Mouse (Mus musculus) limb, embryonic 13.5 days (tissue): ENCODE data around the gene Hfm1. TPM values are rescaled to one million over a fixed set of nuclear protein-coding genes. Genes with fewer than 3 reads are reported as not detected.
A peak's percentile ranks its signal among the peaks of the same experiment; 100 is the strongest.

ENCODE experiments used
- ATAC-seq: fragments of 200-750 bp; cut with Nextera tagmentation; 2 replicates; pipeline ENCODE4 v1.8.0; 2017; ENCODE audit warnings: low read depth, moderate number of reproducible peaks, moderate TSS enrichment; ENCODE audit not compliant: low FRiP score
- H3K27ac ChIP-seq: fragments of 300-500 bp; sonication (generic); 2 replicates; pipeline ENCODE4 v1.5.1; 2015; ENCODE audit warnings: inconsistent platforms, mild to moderate bottlenecking, moderate library complexity
- H3K27me3 ChIP-seq: fragments of 300-500 bp; sonication (generic); 2 replicates; pipeline ENCODE4 v1.6.1; 2015; ENCODE audit warnings: mild to moderate bottlenecking, inconsistent platforms
- H3K36me3 ChIP-seq: fragments of 300-500 bp; sonication (generic); 2 replicates; pipeline ENCODE4 v1.6.1; 2015; ENCODE audit warnings: inconsistent platforms, mild to moderate bottlenecking, moderate library complexity
- H3K4me1 ChIP-seq: fragments of 300-500 bp; sonication (generic); 2 replicates; pipeline ENCODE4 v1.6.1; 2015; ENCODE audit warnings: inconsistent platforms
- H3K4me2 ChIP-seq: fragments of 300-500 bp; sonication (generic); replicated peaks from 2 replicates; pipeline ENCODE4 v1.6.1; 2015; ENCODE audit warnings: inconsistent platforms, mild to moderate bottlenecking, moderate library complexity
- H3K4me3 ChIP-seq: fragments of 300-500 bp; sonication (generic); 2 replicates; pipeline ENCODE4 v1.5.1; 2015; ENCODE audit warnings: moderate library complexity, mild to moderate bottlenecking, inconsistent platforms
- H3K9ac ChIP-seq: fragments of 300-500 bp; sonication (generic); 2 replicates; pipeline ENCODE4 v1.6.1; 2015; ENCODE audit warnings: mild to moderate bottlenecking, inconsistent platforms
- H3K9me3 ChIP-seq: fragments of 300-500 bp; sonication (generic); 2 replicates; pipeline ENCODE4 v1.6.1; 2016; ENCODE audit warnings: inconsistent platforms
- WGBS: fragments of 180-500 bp; shearing (Covaris S2); methylation state at CpG from one replicate; pipeline ENCODE4 v1.1.7; 2015; 5-methylcytosine and 5-hydroxymethylcytosine counted together
- polyA plus RNA-seq: library from polyadenylated mRNA; unstranded; fragments of >200 nt; fragmentation: Nextera tagmentation; extraction: Ambion mirVana; gene quantifications from 2 replicates; pipeline ENCODE4 v1.2.1, GENCODE M21; 2015

The Hfm1 gene
- 2.5 and 3.3 TPM in 2 replicates for polyA plus RNA-seq

GRCm38 (mm10) chr5:106925488-106926368 is at the start of gene Hfm1:
Gene Hfm1 (minus strand): TSS chr5:106926321.
- Histone ChIP-seq H3K4me3 (peak within 1 kb of the TSS; percentile 61), H3K27ac (0 out of 2 replicates have a peak within 1 kb of the TSS, but pooled peaks have one; percentile 10), H3K9ac (peak within 1 kb of the TSS; percentile 74), H3K9me3 (no peaks in the 10 kb centered on the region), H3K27me3 (no peaks in the 10 kb centered on the region), H3K4me1 (peaks cover 3% of the 10 kb centered on the region; the same call in 1 of the 2 replicates), H3K36me3 (no peaks in the 10 kb centered on the region), H3K4me2 (peak within 1 kb of the TSS; percentile 69)
- under 1% methylated on average over 71 of the region's 76 CpGs for WGBS
- peak; percentile 94 for ATAC-seq

- WGBS = 87% methylated on average over 7 of the region's 7 CpGs
These were observed 47.8 kb upstream of the Hfm1 start for GRCm38 (mm10) chr5:106973883-106974282.

GRCm38 (mm10) chr5:106967578-106967977 is 41.5 kb upstream of the Hfm1 start:
- H3K27me3 ChIP-seq = no peaks in the 10 kb centered on the region
- H3K27ac ChIP-seq = no peak overlapping the region
- no peak overlapping the region for H3K4me3 ChIP-seq
- H3K9ac ChIP-seq = no peak overlapping the region
- 93% methylated on average over 1 of the region's 1 CpGs for WGBS
- peaks cover 38% of the 10 kb centered on the region for H3K36me3 ChIP-seq
- no peaks in the 10 kb centered on the region for H3K9me3 ChIP-seq
- H3K4me2 ChIP-seq = no peak overlapping the region
- peaks cover 12% of the 10 kb centered on the region for H3K4me1 ChIP-seq
- no peak for ATAC-seq

More at GRCm38 (mm10) chr5:106973883-106974282, 47.8 kb upstream of the Hfm1 start:
- Histone ChIP-seq H3K4me2 (no peak overlapping the region), H3K9me3 (no peaks in the 10 kb centered on the region), H3K36me3 (peaks cover 88% of the 10 kb centered on the region), H3K9ac (no peak overlapping the region), H3K27ac (no peak overlapping the region), H3K4me3 (no peak overlapping the region), H3K27me3 (no peaks in the 10 kb centered on the region), H3K4me1 (no peaks in the 10 kb centered on the region)
- ATAC-seq = no peak

GRCm38 (mm10) chr5:106966443-106966842 is 40.3 kb upstream of the Hfm1 start:
- WGBS = 92% methylated on average over 3 of the region's 3 CpGs
- no peak for ATAC-seq

GRCm38 (mm10) chr5:106964513-106965014 is 38.4 kb upstream of the Hfm1 start:
- no peaks in the 10 kb centered on the region for H3K27me3 ChIP-seq
- H3K4me1 ChIP-seq = peaks cover 12% of the 10 kb centered on the region
- peak; percentile 86 for ATAC-seq
- peak overlapping the region; percentile 88 for H3K4me3 ChIP-seq
- H3K36me3 ChIP-seq = peaks cover 13% of the 10 kb centered on the region
- under 1% methylated on average over 41 of the region's 41 CpGs for WGBS
- H3K9me3 ChIP-seq = peaks cover 2% of the 10 kb centered on the region; the same call in 1 of the 2 replicates
- peak overlapping the region; percentile 86 for H3K9ac ChIP-seq
- H3K27ac ChIP-seq = peak overlapping the region; percentile 48; the same call in 1 of the 2 replicates
- H3K4me2 ChIP-seq = peak overlapping the region; percentile 92

More at GRCm38 (mm10) chr5:106966443-106966842, 40.3 kb upstream of the Hfm1 start:
- Histone ChIP-seq H3K4me2 (no peak overlapping the region), H3K4me3 (no peak overlapping the region), H3K27ac (no peak overlapping the region), H3K27me3 (no peaks in the 10 kb centered on the region), H3K36me3 (peaks cover 30% of the 10 kb centered on the region), H3K4me1 (peaks cover 12% of the 10 kb centered on the region), H3K9ac (no peak overlapping the region), H3K9me3 (no peaks in the 10 kb centered on the region)

GRCm38 (mm10) chr5:106963584-106964512 is 37.7 kb upstream of the Hfm1 start, which contains the start of gene Cdc7:
Gene Cdc7 (plus strand): TSS chr5:106964322.
- WGBS = 7% methylated on average over 54 of the region's 54 CpGs
- peaks cover 12% of the 10 kb centered on the region for H3K4me1 ChIP-seq
- peaks cover 5% of the 10 kb centered on the region; the same call in 1 of the 2 replicates for H3K9me3 ChIP-seq
- peak; percentile 94 for ATAC-seq
- H3K27ac ChIP-seq = peak within 1 kb of the TSS; percentile 55; the same call in 1 of the 2 replicates
- peak within 1 kb of the TSS; percentile 88 for H3K4me3 ChIP-seq
- H3K36me3 ChIP-seq = peaks cover 6% of the 10 kb centered on the region
- peak within 1 kb of the TSS; percentile 86 for H3K9ac ChIP-seq
- no peaks in the 10 kb centered on the region for H3K27me3 ChIP-seq
- H3K4me2 ChIP-seq = peak within 1 kb of the TSS; percentile 92

GRCm38 (mm10) chr5:106960451-106960850 is 34.3 kb upstream of the Hfm1 start:
- Histone ChIP-seq H3K4me1 (peaks cover 8% of the 10 kb centered on the region), H3K4me2 (no peak overlapping the region), H3K27ac (no peak overlapping the region), H3K27me3 (no peaks in the 10 kb centered on the region), H3K9ac (no peak overlapping the region), H3K9me3 (peaks cover 5% of the 10 kb centered on the region; the same call in 1 of the 2 replicates), H3K36me3 (no peaks in the 10 kb centered on the region), H3K4me3 (no peak overlapping the region)
- ATAC-seq = no peak
- 69% methylated on average over 2 of the region's 2 CpGs for WGBS

- 82% methylated on average over 3 of the region's 3 CpGs for WGBS
- peaks cover 10% of the 10 kb centered on the region; the same call in 1 of the 2 replicates for H3K9me3 ChIP-seq
- no peak for ATAC-seq
These were observed 32.9 kb upstream of the Hfm1 start for GRCm38 (mm10) chr5:106959031-106959430.

GRCm38 (mm10) chr5:106956467-106956866 is 30.3 kb upstream of the Hfm1 start:
- no peak overlapping the region for H3K27ac ChIP-seq
- H3K4me3 ChIP-seq = no peak overlapping the region
- H3K27me3 ChIP-seq = no peaks in the 10 kb centered on the region
- no peak overlapping the region for H3K9ac ChIP-seq
- H3K4me2 ChIP-seq = no peak overlapping the region
- peaks cover 11% of the 10 kb centered on the region; the same call in 1 of the 2 replicates for H3K9me3 ChIP-seq
- ATAC-seq = no peak
- no peaks in the 10 kb centered on the region for H3K4me1 ChIP-seq
- WGBS = 69% methylated on average over 3 of the region's 3 CpGs
- H3K36me3 ChIP-seq = no peaks in the 10 kb centered on the region

More at GRCm38 (mm10) chr5:106959031-106959430, 32.9 kb upstream of the Hfm1 start:
- Histone ChIP-seq H3K36me3 (no peaks in the 10 kb centered on the region), H3K9ac (no peak overlapping the region), H3K27ac (no peak overlapping the region), H3K4me1 (peaks cover 4% of the 10 kb centered on the region; the same call in 1 of the 2 replicates), H3K4me2 (no peak overlapping the region), H3K4me3 (no peak overlapping the region), H3K27me3 (no peaks in the 10 kb centered on the region)

GRCm38 (mm10) chr5:106948683-106949082 is 22.6 kb upstream of the Hfm1 start:
- Histone ChIP-seq H3K9ac (no peak overlapping the region), H3K9me3 (no peaks in the 10 kb centered on the region), H3K4me3 (no peak overlapping the region), H3K36me3 (no peaks in the 10 kb centered on the region), H3K4me2 (no peak overlapping the region), H3K27me3 (no peaks in the 10 kb centered on the region), H3K27ac (no peak overlapping the region), H3K4me1 (no peaks in the 10 kb centered on the region)
- WGBS = 85% methylated on average over 6 of the region's 6 CpGs
- no peak for ATAC-seq

- H3K4me1 ChIP-seq = no peaks in the 10 kb centered on the region
- no peaks in the 10 kb centered on the region for H3K27me3 ChIP-seq
- no peak overlapping the region for H3K4me3 ChIP-seq
- no peak overlapping the region for H3K4me2 ChIP-seq
- no peak overlapping the region for H3K9ac ChIP-seq
- WGBS = 76% methylated on average over 4 of the region's 4 CpGs
- no peaks in the 10 kb centered on the region for H3K9me3 ChIP-seq
- H3K36me3 ChIP-seq = no peaks in the 10 kb centered on the region
- no peak overlapping the region for H3K27ac ChIP-seq
- no peak for ATAC-seq
These were observed 20.2 kb upstream of the Hfm1 start for GRCm38 (mm10) chr5:106946342-106946741.
